Mouse (Mus musculus): ENCODE data around the gene Prkd3.

Gene Prkd3

DNA sequence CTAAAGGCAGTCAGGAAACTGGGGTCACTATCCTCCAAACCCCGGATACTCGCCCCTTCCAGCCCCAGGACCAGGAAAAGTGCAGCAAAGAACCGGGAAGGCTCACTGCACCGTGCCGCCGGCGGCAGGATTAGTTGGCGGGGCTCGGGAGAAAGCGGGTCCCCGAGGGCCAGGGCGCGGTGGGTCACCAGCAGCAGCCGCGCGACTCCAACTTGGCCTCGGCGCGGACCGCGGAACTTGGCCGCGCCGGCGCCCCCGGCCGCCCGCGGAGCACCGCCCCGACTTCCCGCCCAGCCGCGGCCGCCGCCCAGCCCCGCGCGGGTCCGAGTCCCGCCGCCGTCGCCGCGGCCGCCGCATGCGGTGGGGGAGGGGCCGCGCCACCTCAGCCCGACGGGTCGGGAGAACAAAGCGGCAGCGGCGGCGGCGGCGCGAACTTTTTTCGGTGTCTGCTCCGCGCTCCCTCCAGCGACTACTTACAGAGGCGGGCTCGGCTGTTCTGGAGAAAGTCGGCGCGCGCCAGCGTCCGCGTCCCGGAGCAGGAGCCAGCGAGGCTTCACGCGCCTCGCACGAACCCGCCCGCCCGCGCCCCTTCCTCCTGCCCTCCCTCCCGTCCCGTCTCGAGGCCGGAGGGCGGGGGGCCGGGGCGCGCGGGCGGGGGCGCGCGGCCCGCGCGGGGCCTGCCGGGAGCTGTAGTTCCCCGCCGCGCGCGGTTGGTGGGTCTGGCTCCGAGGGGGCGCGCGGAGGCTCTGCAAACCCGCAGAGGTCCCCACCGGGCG lies at the start of gene Prkd3:
Prkd3 (minus strand) TSS at position 609 of the 776 bp plus-strand sequence.
- peak; percentile 58 to 62 for DNase-seq (ENCODE audit: low spot score in 2 of 2)

DNA sequence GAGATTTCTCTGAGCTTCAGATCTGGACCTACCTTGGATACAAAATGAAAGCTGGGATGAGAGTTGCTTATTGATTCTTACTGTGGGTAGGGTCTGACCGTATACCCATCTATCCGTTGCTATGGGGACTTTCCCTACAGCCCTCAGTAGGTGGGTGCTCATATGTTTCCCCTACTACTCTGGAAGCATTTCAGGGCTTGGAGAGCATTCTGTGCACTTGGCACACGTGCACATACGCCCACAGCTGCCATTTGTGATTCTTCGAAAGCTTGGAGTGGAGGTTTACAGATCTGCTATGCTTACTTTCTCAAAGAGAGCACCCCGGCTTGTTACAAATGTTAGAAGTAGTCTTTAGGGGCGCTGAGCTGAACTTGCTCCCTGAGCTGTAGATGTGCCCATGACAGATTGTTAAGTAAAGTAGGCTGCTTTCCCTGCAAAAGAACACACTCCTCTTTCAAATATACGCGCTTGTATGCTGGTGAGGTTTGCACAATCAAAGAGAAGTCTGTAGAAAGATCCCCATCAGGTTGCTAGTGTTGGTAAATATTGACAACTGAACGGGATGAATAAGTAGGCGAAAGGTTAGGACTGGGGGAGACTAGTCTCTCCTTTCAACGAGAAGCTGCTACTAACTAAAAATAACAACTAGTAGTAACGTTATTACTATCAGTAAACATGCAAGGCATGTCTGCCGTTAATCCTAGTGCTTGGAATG lies 49.3 kb upstream of the Prkd3 start:
- DNase-seq (ENCODE audit: low spot score in 2 of 2), result no peak

DNA sequence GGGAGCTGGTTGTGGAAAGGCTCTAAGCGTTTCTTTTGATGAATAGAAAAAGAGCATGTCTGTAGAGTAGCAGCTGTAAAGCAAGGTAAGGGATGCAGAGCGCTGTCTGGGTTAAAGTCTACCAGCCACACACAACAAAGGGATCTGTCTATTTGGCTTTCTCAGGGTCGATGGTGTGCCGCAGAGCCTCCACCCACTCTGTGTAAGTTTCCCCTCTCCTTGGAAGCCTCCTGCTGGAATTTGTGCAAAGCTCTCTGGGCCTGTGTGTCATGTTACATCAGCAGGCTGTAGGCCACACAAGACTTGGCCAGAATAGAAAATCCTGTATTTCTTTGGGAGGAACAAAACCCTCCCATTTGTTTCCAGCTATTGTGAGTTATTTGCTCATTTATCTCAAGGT lies 48.4 kb upstream of the Prkd3 start:
- DNase-seq (ENCODE audit: low spot score in 2 of 2), result peak in 1 of 2 experiments; percentile 14

DNA sequence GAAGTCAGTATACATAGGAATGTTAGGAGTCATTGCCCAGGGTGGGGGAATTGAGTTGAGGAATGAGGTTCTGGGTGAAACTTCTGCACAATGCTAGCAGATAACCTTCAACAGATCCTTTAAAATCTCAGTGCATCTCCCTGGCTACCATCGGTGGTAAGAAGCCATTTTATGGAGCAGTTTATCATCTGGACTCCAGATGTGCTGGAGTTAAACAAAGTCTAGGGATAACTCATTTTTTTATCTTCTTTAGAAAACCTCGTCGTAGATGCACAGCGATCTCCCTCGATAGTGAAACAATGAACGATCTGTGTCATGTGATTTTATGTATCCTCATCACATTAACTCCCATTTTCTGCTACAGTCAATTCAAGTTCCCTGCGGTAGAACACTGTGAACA lies 48.0 kb upstream of the Prkd3 start:
- no peak for DNase-seq (ENCODE audit: low spot score in 2 of 2)

DNA sequence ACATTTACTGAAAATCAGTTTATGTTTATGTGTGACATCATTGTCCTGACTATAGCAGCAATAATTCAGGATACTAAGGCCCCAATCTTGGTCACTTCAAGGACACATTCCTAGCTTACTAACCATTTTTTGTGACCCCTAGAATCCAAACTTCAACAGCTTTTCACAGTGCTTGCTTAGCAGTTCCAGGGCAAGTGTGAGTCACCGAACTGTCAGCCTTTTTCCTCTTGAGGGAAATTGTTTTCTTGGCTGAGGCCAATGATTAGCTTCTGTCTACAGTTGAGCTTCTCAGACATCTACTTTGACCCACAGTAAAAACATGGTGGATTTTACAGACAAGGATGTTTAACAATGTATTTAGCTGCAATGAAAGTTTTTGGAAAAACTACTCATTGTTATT lies 43.6 kb upstream of the Prkd3 start:
- no peak for DNase-seq (ENCODE audit: low spot score in 2 of 2)

DNA sequence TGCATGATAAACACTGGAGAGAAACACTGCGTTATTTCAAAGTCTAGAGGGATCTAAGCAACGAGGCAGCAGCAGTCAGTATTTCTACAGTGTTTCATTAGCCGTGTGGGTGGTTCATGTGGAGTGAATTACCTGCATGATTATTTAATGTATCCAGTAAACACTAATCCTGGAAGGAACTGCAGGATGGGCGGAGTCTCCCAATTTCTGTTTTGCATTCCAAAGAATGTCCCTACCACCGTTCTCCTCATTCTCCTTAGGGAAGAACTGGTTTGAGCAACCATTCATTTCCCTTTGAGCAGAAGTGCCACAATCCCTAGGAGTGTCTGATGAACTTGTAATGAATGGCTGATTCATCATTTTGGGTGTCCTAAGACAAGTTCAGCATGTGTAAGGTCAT lies 39.6 kb upstream of the Prkd3 start:
- no peak for DNase-seq (ENCODE audit: low spot score in 2 of 2)

DNA sequence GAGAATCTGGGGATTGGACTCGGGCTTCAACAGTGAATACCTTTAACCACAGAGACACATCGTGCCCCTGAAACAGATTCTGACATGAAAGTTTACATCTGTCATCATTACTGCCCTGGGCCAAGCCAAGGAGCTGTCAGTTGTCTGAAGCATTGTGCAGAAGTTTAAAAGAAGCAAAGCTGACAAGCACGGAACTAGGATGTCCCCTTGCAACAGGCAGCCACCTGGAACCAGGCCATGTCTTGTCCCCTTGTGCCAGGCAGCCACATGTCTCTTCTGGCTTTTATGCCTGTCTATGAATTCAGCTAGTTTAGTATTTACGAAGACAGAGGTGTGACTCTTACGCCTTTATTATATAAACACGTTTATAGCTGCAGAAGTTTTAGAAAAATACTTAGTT lies 37.7 kb upstream of the Prkd3 start:
- no peak for DNase-seq (ENCODE audit: low spot score in 2 of 2)

DNA sequence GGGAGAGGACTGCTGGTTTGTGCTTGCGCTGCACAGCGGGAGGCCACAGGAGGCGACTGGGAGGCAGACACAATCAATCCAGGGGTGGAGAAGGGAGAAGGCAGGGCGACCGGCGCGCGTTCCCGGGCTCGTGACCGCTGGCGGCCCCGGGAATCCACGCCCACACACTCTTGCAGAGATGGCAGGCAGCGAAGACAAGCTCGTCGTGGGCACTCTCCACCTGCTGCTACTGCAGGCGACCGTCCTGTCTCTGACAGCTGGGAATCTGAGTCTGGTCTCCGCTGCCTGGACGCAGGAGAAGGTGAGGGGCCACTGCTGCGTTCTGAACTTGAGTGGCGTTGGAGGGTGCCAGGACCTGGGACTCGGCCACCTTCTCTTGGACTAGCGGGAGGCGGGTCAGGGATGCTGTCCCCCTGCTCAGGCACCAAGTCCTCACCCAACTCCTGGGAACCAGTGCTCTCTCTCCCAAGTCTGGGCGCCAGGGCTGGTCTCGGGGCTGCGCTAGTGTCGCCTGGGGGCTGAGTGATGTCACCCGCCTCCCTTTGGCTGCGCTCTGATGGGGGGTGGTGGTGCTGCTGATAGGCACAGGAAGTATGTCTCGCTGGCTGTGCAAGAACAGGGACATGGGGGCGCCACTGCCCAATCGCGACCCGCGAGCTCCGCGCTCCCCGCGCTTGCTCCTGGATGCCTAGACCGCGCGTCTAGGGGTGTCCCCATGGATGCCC lies 31.6 kb upstream of the Prkd3 start:
- peak; percentile 37 to 58 for DNase-seq (ENCODE audit: low spot score in 2 of 2)

DNA sequence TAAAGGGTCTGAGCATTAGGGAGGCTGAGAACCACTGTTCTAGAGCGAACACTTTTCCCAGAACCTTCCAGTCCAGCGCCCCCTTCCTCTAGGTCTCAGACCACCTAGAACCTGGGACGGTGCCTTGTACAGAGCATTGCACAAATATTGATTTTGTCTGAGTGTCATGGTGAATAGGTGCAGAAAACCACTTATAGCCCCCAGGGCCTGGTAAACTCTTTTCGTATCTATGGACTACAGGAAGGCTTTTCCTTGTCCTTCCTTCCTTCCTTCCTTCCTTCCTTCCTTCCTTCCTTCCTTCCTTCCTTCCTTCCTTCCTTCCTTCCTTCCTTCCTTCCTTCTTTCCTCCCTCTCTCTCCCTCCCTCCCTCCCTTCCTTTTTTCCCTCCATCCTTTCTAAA lies 31.0 kb upstream of the Prkd3 start, which contains the start of gene Qpct:
Qpct (plus strand) TSS at position 301 of the 400 bp plus-strand sequence.
- DNase-seq (ENCODE audit: low spot score in 2 of 2), result no peak

DNA sequence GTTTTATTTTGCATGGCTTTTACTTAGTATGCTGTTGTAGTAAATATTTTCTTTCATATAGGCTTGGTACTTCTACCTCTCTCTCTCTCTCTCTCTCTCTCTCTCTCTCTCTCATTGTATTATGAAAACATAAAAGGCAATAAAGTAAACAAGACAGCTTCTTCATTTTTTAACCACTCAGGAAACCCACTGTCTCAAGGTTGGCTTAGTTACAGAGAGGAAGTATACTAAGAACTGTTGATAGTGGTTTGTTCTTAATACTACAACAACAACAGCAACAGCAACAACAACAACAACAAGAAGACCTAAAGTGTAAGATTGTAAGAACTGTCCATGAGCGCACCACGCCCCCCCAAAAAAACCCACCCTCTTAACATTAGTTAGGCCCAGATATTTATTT lies 23.1 kb upstream of the Prkd3 start:
- no peak for DNase-seq (ENCODE audit: low spot score in 2 of 2)

DNA sequence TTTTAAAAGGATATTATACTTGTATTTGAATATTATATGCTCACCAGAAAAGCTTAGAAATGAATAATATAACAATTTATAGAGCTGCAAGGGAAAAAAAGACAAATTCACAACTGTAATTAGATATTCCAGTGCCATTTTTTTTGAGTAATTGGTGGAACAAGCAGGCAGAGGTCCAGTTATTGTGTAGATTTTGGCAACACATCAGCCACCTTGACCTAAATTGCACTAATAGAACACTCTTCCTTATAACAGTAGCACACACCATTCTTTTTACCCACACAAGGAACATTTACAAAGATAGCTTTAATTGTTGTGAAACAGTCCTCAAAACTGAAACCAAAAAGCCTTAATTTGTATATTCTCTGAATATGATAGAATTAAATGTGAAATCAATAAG lies 19.0 kb upstream of the Prkd3 start:
- DNase-seq (ENCODE audit: low spot score in 2 of 2), result no peak

DNA sequence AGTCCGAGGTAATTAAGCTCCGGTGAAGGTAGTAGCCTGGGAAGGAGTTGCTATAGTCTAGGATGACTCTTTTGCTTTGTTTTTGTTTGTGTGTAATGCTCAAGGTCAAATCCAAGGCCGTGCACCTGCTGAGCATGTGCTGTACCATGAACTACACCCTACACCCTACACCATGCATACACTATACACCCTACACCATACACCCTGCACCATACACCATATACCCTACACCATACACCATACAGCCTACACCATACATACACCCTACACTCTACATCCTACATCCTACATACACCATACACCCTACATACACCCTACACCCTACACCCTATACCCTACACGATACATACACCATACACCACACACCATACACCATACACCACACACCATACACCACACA lies 12.2 kb upstream of the Prkd3 start:
- DNase-seq (ENCODE audit: low spot score in 2 of 2), result no peak

DNA sequence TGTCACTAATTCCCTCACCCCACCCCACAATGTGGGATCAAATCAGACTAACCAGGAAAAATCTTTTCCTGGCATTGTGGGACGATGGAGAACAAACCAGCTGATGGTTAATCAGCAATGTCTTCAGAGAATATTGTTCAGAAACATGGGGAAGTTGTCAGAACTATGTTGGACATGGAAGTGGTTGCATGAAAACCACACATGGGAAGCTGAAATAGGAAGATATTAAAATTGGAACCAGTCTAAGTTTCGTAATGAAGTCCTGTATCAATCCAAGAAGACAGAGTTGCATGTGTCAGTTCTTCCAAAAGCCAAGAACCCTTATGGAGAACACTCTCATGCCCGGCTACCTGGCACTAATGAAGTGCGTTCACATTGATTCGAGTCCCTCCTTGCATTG lies 11.0 kb upstream of the Prkd3 start:
- no peak for DNase-seq (ENCODE audit: low spot score in 2 of 2)

DNA sequence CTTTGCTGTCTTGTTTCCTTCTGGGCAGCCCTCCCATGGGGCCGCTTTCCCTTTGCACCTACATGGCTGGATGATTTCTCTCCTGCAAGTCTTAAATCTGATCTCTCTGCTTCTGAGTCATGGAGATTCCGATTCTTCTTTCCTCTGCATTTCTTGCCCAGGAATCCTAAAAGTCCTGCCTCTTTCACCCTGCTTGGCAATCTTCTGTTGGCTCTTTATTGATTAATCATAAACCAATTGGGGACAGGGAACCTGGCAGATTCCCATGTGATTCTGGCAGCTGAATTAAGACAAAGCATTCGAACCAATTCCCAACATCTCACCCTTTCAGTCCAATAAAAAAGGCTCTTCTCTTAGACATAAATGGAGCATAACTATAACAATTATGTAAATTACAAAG lies 8.6 kb upstream of the Prkd3 start:
- DNase-seq (ENCODE audit: low spot score in 2 of 2), result no peak

DNA sequence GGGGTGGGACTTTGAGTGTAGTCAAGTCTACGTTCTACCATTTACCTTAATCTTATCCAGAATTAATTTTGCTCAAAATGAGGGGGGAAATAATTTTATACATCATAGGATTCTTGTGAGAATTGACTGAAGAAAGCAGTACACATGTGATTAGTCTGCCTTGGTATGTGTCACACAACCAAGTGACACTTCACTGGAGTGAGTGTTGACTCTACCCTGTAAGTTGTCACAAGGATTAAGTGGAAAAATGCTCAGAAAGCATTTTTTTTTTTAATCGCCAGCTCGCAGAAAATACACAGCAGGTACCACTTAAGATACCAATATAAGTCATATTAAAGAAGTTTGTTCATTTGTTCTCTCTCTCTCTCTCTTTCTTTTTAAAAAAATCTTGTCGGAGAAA lies 3.9 kb upstream of the Prkd3 start:
- no peak for DNase-seq (ENCODE audit: low spot score in 2 of 2)

DNA sequence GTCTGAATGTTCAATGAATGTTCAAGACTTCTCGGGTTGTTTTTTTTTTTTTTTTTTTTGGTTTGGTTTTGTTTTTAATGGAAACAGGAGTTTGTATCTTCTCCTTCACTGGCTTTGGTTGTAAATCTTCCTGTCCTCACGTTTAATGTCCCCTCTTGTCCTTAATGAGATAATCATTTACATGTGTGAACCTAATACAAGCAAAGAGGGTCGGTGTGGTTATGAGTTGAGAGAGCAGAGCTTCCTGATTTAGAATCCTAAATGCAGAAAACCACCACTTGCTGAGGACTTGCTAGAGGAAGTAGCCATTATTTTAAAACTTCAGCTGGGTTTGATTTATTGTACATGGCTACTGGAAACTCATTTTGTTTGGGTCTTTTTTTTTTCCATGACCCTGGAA lies 2.1 kb upstream of the Prkd3 start:
- no peak for DNase-seq (ENCODE audit: low spot score in 2 of 2)

DNA sequence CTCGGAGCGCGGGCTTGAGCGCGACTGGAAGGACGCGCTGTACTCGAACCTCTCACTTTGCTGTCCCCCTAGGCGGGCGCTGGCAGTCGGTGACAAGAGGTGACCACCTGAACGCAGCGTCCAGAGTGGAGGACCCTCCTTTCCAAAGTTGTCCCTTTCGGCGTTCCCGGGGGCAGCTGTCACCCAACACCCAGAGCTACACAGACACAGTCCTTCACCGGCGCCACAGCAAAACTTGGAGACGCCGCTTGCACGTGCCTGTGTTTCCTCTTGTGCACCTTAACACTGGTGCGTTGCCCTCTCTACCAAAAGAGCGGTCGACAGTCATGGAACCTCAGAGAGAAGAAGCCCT lies 344 bp upstream of the Prkd3 start:
- no peak for DNase-seq (ENCODE audit: low spot score in 2 of 2)

DNA sequence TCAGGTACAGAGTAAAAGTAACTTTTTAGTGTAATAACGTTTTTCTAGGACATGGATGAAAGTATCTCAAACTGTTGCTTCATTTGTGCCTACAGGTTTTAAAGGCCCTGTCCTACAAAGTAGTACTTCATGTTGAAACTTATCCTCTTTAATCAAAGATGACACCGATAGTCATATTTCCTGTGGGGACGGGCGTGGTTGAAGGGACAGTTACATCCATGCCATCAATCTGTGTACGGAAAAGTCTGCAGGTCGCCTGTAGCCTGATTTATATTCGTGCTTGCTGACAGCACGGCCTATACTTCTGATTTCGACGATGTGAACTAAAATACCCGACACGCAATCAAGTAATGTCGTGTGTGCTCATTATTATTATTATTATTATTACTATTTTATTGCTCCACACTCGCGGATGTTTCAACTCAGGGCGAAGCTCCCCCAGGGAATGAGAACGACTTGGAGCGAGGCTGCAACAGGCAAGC lies 849 bp downstream of the Prkd3 start:
- DNase-seq (ENCODE audit: low spot score in 2 of 2), result no peak

DNA sequence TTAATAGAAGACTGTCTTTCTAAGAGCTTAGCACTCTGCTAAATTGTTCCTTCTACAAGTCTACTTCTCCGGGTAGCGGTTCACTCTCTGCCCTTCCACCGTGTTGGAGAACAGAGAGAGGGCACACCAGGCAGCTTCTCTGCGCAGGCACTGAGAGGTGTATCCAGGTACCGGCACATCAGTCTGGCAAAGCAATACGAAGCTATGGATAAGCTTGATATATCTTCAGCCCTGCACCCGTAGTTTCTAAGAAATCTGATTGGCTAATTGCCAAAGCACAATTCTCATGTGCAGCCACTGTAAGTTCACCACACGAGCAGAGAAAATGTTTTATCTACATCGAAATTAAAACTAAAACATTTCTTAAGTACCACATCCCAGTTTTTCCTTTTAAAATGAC lies 2.2 kb downstream of the Prkd3 start:
- DNase-seq (ENCODE audit: low spot score in 2 of 2), result no peak

DNA sequence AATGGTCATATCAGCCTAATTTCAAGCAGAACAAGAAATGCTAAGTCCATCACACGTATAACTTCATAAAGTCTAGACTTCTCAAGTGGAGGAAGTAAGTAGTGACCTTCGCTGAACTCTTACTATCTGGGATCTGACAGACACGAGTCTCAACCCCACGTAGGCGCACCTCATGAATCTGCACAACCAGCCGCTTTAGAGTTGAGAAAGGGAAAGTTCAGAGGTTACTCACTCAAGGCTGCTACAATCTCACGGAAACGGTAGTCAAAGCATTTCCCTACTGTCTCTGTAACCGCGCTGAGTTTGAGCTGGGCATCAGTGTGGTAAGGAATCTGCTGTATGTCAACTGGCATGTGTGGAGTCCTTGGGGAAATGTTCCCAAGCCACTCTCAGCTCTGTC lies 4.8 kb downstream of the Prkd3 start:
- DNase-seq (ENCODE audit: low spot score in 2 of 2), result no peak

DNA sequence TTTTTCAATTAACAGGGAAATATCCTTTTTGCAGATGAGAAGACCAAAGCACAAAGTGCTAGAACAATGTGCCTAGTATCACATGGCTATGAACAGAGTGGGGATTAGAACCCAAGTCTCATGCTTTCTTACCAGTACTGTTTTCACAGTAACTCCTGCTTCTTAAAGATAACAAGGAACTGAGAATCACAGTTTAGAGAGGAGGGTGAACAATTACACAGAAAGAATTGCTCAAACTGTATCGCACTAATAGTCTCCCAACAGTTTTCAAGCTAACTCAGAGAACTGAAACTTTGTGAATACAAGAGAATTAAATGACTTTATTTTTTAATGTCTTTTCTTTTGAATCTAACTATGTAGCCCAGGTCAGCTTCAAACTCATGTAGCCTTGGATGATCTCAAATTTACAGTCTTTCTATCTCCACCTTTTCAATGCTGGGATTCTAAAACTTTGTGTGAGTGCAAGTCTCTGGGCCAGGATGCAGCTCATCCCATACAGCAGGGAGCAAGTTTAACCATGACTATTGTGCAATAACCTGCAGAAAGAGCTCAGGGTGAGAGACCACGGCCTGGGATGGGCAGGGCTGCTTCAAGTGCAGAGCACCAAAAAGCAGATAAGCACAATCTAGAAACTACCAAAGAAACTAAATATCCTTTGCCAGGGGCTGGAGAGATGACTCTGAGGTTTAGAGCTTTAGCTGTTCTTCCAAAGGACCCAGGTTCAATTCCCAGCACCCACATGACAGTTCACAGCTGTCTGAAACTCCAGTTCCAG lies 5.5 kb downstream of the Prkd3 start:
- no peak for DNase-seq (ENCODE audit: low spot score in 2 of 2)

DNA sequence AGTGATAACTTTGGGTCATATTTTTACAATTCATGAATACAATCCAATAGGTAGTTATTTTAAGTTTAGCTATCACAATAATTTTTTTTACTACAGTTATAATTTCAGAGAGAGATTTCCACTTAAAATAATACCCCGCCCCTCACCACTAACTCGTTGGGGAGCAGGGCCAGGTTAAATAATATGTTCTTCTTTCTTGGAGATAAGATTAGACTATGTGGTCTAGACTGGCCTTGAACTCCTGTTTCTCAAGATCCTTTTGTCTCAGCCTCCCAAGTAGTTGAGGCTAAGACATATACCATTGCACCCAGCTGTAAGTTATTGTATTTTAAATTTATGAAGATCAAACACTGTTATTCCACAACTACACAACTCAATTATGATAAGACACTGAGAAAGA lies 7.0 kb downstream of the Prkd3 start:
- DNase-seq (ENCODE audit: low spot score in 2 of 2), result no peak
